Mouse (Mus musculus): ENCODE data around the gene Mep1a.
"Not testable (repeated sequence)": the region's sequence is repeated elsewhere in the genome, so short reads cannot be mapped to it uniquely, and the experiment has no call there.

Mep1a gene

DNA sequence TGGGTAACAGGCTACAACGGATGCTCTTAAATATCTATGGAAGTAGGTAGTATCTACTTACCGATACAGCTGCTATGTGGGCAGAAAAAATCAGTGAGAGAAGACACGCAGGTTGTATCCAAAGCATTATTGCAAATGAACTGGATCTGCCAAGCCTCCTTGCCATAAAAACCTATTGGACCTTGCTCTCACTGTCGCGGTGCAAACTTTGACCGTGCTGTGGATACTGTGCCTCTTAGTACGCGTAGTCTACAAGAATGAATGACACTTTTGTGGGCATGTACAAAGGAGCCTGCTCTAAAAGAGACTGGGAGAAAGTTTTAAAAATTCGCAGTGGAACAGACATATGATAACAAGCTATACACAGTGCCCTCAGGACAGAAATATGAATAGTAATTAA, at the start of gene Mep1a:
TSS of gene Mep1a (minus strand) at position 221 of the 400 bp plus-strand sequence.
- DNase-seq (ENCODE audit: low spot score in 2 of 2): no peak

DNA sequence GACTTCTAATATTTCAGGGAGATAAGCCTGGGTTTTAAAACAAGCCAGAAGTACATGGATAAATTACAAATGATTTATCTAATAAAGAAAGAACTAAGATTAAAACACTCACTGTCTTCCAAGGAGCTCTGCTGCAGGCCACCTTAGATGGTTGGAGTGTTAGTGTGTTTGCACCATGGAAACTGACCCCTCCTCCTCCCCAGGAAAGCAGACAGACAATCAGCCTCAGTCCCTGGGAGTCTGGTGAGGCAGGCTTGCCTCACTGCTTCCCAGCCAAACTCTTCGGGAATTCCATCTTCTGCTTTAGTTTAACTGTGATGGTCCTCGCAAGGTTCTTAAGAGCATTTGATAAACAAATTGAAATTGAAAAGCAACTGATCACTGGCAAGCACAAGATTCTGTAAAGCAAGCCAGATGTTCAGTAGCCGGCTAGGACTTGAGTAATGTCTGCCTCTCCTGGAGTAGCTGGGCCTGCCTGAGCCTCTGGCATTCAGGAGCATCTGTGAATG, 48.6 kb upstream of the Mep1a start:
- no peak for DNase-seq (ENCODE audit: low spot score in 2 of 2)

DNA sequence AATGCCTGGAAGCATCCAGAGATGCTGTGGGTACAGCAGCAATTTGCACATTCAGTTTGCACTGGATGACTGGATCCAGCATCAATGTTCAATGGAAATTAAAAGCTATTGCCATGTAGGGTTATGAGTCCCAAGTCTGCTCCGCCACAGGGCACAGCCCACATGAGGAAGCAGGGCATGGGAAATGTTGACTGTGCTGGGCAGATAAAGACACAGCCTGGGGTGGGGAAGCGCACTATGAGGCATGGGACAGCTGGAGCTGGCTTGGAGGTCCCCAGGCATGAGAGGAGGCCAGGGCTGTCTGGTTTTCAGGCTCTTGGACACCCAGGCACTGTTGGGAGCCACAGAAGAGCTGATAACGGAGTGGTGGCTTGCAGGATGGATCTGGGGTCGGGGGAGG, 41.4 kb upstream of the Mep1a start:
- DNase-seq (ENCODE audit: low spot score in 2 of 2): no peak

DNA sequence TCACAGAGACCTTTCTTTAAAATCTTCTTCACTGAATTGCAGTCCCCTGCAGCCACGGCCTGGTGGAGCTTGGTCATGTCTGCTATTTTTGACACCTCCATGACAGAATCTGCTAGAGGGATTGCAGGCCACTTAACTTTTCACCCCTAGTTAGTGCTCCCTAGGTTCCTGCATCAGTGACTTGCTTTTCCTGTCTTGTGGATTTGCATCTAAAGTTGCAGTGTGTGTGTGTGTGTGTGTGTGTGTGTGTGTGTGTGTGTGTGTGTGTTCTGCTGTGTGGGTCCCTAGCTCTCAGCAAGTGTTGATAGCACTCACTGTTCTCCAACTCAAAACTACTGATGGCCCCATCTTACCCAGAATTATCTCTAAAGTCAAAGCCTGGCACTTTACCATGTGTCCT, 40.9 kb upstream of the Mep1a start, which contains the start of gene Ankrd66:
TSS of gene Ankrd66 (minus strand) at position 101 of the 400 bp plus-strand sequence.
- DNase-seq (ENCODE audit: low spot score in 2 of 2): no peak

DNA sequence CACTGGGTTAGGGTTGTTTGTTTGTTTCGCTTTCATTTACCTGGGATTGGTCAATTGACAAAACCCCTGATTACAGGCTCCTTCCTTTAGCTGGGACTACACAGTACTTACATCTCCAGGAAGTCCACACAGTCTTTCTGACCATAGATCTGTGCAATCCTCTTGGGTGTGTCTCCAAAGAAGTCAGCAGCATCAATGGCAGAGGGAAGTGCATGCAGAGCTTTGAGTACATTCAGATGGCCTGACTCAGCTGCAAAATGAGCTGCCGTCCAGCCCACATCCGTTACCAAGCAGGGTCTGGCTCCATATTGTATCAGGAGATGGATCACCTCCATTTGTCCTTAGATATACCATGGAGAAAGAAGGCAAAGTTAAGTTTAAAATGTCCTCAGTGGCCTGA, 36.2 kb upstream of the Mep1a start:
- no peak for DNase-seq (ENCODE audit: low spot score in 2 of 2)

DNA sequence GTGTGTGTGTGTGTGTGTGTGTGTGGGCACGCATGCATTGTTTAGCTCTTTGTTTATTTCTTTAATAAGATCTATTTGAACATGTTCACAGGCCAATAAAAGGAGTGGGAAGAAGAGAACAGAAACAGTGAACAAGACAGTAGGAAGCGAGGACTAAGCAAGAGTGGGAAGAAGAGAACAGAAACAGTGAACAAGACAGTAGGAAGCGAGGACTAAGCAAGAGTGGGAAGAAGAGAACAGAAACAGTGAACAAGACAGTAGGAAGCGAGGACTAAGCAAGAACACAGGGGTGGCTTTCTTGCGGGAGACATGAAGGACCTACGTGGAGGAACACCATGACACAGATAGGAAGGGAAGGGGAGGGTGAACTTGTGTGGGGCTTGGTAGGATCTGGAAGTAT, 34.2 kb upstream of the Mep1a start:
- not testable (repeated sequence) for DNase-seq (ENCODE audit: low spot score in 2 of 2)

DNA sequence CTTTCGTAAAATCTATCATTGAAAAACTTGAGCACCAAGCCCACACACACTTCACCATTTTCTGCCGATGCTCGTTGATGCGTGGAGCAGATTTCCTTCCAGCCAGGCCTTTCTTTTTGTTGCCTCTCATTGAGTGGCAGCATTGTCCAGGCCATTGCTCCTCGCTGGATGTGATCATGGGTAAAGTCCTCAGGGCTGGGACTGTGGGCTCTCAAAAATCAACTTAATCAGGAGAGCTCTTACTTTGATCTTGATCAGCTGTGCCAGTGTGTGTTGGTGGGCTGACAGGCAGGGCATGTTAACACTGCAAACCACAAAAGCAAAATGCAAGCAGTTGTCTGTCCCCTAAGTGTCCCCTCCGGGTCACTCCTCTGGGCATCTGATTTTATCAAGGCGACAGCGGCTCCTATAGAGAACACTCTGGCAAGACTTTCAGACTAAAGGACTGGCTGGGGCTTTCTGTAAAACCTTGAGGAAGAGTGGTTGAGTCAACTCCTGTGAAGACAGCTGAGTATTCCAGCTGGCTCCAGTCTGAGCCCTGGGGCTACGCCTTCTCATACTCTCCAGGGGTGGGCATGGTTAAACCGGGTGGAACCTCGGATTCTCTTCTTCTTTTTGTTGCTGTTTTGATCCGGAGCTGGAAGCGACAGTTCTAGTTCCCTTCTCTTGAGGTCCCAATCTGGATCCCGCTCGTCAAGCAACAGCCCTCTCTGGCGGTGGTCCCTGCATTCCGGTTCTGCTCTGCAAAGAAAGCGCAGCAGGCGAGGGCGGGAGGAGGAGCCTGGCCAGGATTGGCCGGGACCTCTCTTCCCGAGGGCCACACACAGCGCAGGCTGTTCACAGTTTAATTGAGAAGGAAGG, 32.0 kb upstream of the Mep1a start:
- DNase-seq (ENCODE audit: low spot score in 2 of 2): no peak

DNA sequence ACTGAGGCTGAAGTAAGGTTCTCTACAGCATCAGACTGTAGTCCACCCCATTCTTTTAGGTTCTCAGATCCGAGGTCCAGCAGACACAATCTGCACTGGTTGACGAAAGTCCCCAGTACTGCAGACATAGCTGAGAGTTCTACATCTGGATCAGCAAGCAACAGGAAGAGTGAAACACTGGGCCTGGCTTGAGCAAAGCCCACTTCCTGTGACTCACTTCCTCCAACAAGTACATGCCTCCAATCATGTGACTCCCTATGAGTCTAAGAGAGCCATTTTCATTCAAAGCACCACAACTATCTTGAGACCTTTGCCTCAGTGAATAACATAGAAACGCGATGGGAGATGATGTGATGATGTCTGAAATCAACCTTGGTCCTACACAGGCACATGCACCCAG, 28.6 kb upstream of the Mep1a start:
- no peak for DNase-seq (ENCODE audit: low spot score in 2 of 2)

DNA sequence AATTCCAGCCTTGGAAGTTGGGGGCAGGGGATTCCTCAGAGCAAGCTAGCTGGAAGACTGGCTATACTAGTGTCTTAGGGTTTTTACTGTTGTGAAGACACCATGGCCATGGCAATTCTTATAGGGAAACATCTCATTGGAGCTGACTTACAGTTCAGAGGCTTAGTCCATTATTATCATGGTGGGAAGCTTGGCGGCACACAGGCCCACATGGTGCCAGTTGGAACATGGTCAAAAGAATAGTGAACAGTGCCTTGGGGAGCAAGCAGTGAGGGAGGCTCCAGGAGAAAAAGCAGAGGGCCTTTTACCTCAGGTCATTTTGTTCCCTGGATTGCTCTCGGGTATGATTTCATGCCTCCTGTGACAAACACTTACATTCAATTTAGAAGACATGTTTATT, 27.9 kb upstream of the Mep1a start:
- DNase-seq (ENCODE audit: low spot score in 2 of 2): no peak

DNA sequence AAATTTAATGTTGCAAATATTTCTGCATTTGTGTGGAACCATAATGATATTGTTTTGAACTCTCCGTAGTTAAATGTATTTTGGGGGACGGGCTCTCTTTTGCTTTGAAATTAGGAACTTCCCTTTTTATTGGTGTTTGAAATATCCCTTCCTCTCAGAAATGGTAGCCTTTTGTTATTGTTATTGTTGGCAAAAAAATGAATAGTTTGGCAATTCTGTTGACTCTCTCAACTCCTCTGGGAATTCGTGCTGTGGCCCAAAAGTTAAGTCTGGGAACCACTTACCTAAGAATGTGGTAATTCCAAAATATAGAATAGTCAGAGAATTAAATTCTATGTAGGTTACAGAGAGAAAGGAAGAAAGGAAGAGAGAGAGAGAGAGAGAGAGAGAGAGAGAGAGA, 17.6 kb upstream of the Mep1a start:
- no peak for DNase-seq (ENCODE audit: low spot score in 2 of 2)

DNA sequence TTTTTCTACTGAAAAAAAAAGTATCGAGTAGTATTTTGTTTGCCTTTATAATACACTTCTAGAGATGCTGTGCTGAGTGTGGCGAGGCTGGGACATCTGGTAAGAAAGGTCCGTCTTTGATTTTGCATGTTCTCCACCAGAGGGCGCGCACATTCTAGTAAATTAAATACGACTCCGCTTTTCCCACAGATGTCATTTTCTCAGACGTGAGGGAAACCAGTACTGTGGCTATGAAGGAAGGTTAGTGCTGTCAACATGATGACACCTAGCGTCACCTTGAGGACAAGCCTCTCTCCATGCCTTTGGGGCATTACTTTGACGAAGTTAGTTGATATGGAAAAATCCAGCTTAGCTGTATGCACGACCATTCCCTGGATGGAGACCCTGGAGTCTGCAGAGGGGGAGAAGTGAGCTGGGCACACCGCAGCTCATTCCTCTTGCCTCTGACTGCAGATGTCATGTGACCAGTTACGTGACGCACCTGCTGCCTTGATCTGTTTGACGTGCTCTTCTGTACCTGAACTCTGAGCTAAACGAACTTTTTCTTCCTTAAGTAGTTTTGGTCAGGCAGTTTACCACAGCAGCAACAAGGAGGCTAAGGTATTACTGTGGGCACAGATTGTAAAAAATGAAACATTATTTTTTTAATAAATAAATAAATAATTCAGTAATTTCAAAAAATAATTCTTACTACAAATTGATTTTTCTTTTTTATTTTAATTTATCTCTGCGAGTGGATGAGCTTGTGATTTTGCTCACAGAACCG, 16.2 kb upstream of the Mep1a start:
- DNase-seq (ENCODE audit: low spot score in 2 of 2): peak in 1 of 2 experiments; percentile 48

DNA sequence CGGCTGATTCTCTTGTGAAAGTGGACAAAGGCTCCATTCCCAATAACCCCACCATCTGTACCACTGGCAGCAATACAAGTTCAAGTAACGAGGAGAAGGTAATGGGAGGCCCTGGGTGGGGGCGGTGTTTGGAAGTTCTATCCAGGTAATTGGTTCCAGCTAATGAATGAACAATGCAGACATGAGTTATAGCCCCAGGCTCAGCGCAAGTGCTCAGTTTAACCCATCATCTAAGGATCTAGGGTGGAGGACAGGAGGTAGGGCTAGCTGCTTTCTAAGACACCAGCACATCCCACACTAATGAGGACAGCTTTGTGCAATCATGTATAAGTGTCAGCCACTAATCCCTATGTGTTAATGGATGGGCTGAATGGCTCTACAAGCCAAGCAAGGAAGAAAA, 8.2 kb upstream of the Mep1a start:
- DNase-seq (ENCODE audit: low spot score in 2 of 2): no peak

DNA sequence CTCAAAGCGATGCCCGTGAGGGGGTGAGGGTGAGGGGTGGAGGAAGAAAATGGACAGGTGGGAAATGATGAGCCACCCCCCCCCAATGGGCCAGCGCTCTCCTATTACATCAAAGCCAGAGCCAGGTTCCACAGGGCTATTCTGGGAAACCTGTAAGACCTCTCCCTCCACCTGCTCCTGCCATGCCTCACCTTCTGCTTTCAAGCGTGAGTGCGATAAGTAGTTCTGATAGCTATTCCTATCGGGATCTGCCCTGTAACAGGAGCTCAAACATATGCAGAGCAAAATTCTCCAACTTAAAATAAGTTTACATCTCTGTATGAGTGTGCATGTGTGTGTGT, 2.0 kb upstream of the Mep1a start:
- DNase-seq (ENCODE audit: low spot score in 2 of 2): no peak

DNA sequence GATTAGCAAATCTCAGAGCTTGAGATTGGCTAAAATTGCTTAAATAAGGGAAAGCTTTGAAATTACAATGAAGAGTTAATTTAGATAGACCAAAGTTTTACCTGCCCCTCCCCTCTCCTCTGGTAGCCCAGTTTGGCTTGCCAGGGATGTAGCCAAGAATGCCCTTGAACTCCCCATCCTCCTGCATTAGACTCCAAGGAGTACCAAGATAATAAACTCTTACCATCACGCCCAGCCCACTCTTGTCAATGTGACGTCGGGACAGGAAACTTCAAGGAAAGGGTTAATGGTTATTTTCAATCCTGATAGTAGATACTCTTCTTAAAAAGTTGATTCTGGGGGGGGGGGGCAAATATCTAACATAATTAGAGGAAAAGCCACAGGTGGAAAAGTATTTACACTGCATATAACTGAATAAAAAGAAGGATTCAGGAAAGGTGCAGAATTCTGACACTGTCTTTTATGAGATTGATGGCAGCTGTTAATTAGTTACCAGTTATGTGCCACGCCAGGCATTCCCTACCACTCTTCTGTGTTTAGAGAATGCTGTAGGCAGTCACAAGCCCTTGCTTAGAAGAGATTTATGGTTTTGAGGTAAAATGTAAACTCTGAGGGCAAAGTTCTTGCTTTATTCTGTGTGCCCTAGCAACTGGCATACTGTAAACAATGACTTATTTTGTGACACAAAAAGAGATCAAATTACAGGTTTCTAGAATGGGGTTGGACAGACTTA, 1.4 kb upstream of the Mep1a start:
- DNase-seq (ENCODE audit: low spot score in 2 of 2): no peak

DNA sequence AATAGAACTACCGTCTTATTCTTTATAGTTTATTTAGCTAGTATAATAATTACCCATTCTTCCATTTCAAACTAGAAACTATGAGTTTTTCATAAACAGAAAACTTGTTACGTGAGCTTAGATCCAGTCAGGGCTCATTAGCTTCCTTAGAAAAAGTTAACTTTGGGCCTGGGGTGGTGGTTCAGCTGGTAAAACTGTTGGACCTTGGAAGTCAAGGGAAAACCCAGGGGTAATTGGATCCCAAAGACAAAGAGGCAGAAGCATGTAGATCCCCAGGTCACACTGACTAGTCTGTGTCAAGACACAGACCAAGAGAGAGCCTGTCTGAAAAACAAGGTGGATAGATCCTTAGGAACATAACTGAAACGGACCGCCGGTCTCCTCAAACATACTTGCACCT, 981 bp downstream of the Mep1a start:
- no peak for DNase-seq (ENCODE audit: low spot score in 2 of 2)

DNA sequence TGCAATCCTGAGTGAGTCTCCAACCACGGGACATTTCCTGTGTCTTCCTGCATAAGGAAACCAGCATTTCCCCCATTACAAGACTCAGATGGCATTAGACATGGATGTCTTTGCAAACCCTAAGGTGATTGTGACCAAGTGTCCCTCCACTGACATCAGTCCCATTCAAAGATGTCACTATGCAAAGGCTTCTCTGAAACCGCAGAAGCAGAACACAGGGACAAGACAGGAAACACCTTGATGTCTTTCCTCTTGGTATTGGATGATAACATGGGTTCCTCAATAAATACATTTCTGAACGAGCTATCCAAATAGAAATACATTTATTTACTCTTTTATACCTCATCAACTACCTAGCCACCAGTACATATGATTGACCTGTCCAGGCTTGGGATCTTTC, 1.4 kb downstream of the Mep1a start:
- DNase-seq (ENCODE audit: low spot score in 2 of 2): no peak

DNA sequence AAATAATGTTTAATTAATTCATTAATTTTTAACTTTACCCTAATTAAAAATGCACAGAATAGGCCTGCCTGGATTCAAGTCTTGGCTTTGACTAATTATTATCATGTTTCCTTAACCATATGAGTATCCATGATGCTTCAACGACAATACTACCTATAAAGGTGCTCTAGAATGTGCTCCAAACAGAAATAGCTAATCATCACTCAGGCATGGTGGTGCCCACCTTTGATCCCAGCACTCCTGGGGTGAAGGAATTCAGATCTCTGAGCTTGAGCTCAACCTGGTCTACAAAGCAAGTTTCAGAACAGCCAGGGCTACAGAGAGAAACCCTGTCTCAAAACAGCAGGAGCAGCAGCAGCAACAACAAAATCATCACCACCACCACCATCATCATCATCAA, 2.1 kb downstream of the Mep1a start:
- DNase-seq (ENCODE audit: low spot score in 2 of 2): no peak

DNA sequence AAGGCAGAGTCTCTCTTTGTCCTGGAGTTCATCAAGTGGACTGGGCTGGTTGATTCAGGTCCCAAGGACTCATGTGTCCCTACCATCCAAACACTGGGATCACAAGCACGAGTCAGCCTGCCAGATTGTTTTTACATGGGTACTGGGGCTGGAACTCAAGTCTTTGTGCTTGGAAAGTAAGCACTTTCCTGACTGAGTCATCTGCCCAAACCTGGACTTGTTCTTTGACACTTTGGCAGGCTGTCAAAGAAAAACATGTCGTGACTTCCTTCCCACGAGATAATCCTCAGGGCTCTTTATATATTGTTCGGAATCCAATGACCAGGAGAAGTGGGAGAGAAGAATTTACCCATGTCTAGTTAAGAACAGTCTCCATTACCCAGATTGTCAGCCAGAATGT, 5.1 kb downstream of the Mep1a start:
- DNase-seq (ENCODE audit: low spot score in 2 of 2): no peak

DNA sequence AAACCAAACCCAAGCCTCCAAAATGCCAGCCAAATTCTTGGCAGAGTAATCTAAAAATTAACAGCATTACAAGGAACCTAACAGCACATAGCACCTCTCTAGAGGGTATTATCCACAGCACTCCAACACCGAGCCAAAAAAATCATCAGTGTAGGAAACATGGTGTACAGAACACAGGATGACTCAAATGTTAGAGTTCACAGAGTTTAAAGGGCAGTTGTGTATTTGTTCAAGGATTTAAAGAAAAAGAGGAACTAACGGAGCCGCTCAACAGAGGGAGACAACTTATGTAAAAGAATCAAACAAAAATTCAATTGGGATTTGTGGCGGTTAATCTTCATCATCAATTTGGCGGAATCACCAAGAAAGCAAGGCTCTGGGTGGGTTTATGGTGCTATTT, 7.1 kb downstream of the Mep1a start:
- DNase-seq (ENCODE audit: low spot score in 2 of 2): no peak

DNA sequence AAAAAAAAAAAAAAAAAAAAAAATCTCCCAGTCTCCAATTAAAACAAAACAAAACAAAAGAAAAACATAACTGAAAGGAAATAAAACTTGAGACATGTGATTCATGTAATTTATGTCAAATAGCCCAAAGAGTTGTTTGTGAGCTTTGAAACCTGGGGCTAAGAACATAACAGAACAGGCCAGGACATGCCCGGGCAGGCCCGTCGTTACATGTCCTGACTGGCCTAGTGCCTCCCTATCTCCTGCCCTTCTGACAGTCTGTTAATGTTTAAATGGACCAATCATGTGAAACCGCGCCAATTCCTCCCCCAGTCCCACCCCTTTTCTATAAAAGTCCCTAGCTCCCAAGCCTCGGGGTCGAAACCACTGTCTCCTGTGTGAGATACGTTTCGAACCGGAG, 12.2 kb downstream of the Mep1a start:
- not testable (repeated sequence) for DNase-seq (ENCODE audit: low spot score in 2 of 2)

DNA sequence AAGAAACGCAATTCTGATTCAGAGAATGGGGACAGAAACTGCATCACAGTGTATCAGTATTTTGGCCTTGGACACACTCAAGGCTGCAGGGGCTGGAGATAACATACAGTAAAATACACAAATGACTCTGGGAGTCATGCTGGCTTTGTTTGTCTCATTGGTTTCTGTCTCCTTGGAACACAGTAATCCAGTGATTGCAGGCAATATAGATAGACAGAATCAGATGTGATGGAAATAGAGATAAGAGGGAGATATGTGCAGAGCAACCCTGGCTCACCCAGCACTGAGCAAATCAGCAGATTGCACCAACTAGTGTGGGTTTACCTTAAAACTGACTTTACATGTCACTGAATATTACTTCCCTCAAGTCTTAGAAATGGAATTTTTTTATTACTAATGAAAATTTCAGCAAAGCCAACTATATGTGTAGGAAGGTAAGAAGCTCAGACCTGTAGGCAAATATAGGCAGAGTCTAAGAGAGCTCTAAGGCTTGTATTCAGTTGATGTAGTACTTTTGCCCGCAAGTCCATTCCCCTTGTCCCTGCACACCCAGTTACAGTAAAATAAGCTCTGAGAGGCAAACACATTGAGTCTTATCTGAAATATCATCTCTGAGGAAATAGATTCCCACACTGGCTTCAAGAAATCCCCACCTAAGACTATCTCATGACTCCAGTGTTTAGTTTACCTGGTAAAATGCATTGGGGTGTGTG, 14.0 kb downstream of the Mep1a start:
- DNase-seq (ENCODE audit: low spot score in 2 of 2): no peak

DNA sequence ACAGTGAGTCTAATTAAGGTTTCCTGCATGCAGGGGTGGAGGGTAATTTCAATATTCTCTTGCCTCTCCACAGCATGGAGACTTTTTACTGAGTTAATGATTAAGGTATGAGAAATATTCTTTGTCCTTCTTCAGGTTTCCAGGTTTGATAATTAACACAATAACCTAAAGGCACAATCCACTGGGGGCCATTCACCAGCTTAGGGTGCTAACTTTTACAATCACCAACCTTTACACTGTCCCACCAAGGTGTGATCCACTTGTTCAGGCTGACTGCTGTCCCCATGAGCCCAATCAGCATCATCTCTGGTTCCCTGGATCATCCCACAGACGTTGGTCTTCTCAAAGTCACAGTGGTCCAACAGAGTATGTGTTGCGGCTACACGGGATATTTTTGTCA, 16.6 kb downstream of the Mep1a start:
- no peak for DNase-seq (ENCODE audit: low spot score in 2 of 2)
